ENCODE assay signal across 26 mouse cellular contexts in the genomic region with DNA sequence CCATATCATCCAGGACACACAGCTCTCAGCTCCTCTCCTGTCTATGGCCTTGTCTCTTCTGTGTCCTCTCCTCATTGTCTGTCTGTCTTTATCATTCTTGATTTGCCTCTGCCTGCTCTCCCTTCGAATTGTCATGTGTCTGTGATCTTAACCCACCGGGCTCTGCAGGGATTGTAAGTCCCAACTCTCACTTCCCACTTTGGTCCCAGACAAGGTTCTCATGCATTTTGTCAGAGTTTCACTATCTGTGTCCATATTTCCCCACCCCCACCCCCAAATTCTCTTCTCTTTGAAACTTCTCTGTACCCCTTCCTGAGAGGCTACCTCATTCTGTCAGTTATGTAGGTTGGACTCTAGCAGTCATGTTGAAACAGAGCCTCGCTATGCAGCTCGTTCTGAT.
"Had no signal": no experiment of that assay in that cellular context is flagged by ENCODE, and none has a peak within 500 bp of the region (broad histone marks: within the 10 kb centered on the region; RNA-seq: fewer than 3 reads in every experiment).

No protein-coding gene starts in this region.

- H3K9ac ChIP-seq: heart, embryonic 13.5 days; heart, embryonic 15.5 days; hindbrain, embryonic 13.5 days; hindbrain, embryonic 15.5 days; kidney, embryonic 15.5 days; limb, embryonic 13.5 days; limb, embryonic 15.5 days; liver, embryonic 12.5 days; liver, embryonic 14.5 days had no signal

- H3K4me1 ChIP-seq: heart, embryonic 13.5 days; heart, embryonic 15.5 days; hindbrain, embryonic 13.5 days; hindbrain, embryonic 15.5 days; kidney, embryonic 15.5 days; limb, embryonic 13.5 days; limb, embryonic 15.5 days; liver, embryonic 12.5 days had no signal

- H3K9me3 ChIP-seq: heart, embryonic 13.5 days; heart, embryonic 15.5 days; hindbrain, embryonic 13.5 days; hindbrain, embryonic 15.5 days; kidney, embryonic 15.5 days; limb, embryonic 13.5 days; limb, embryonic 15.5 days; liver, embryonic 12.5 days had no signal

- ATAC-seq: hindbrain, postnatal 0 days; intestine, embryonic 16.5 days; liver, embryonic 12.5 days had no signal

- H3K27ac ChIP-seq: gastrocnemius, adult 2 months; heart, embryonic 13.5 days; heart, embryonic 15.5 days; hindbrain, embryonic 13.5 days; hindbrain, embryonic 15.5 days; hindbrain, postnatal 0 days; kidney, embryonic 15.5 days; kidney, postnatal 0 days; limb, embryonic 13.5 days; limb, embryonic 15.5 days; liver, embryonic 12.5 days; liver, embryonic 14.5 days had no signal

- H3K36me3 ChIP-seq: heart, embryonic 13.5 days; heart, embryonic 15.5 days; hindbrain, embryonic 13.5 days; hindbrain, embryonic 15.5 days; kidney, embryonic 15.5 days; limb, embryonic 13.5 days; limb, embryonic 15.5 days; liver, embryonic 12.5 days had no signal

- H3K4me3 ChIP-seq: gastrocnemius, adult 2 months; heart, embryonic 13.5 days; heart, embryonic 15.5 days; hindbrain, embryonic 13.5 days; hindbrain, embryonic 15.5 days; kidney, embryonic 15.5 days; limb, embryonic 13.5 days; limb, embryonic 15.5 days; liver, embryonic 12.5 days had no signal

- H3K4me2 ChIP-seq: heart, embryonic 13.5 days; heart, embryonic 15.5 days; hindbrain, embryonic 13.5 days; hindbrain, embryonic 15.5 days; kidney, embryonic 15.5 days; limb, embryonic 13.5 days; limb, embryonic 15.5 days; liver, embryonic 12.5 days had no signal

- DNase-seq: gastrocnemius, adult 2 months; gastrocnemius, postnatal 10 days; gastrocnemius, postnatal 25 days; heart, adult 18-20 months; heart, postnatal 14 days; heart, postnatal 36 days; kidney, adult 11 months; kidney, adult 2 months; kidney, adult 9 months; kidney, postnatal 14 days; kidney, postnatal 36 days; layer of hippocampus, adult 9-11 months; layer of hippocampus, postnatal 36 days; left cerebral cortex, postnatal 4 days had no signal

- H3K27me3 ChIP-seq: heart, embryonic 13.5 days; heart, embryonic 15.5 days; kidney, embryonic 15.5 days; limb, embryonic 13.5 days; limb, embryonic 15.5 days; liver, embryonic 12.5 days had no signal
